Mouse (Mus musculus) megakaryocyte-erythroid progenitor cell, adult 5 weeks (primary cell): ENCODE data around the gene Olfr986. TPM values are rescaled to one million over a fixed set of nuclear protein-coding genes. Genes with fewer than 3 reads are reported as not detected.

Experiments
- polyA plus RNA-seq: library from polyadenylated mRNA; stranded (reverse); fragments of >175 nt; gene quantifications from 2 replicates; pipeline ENCODE4 v1.2.3, GENCODE M21; 2012

Gene Olfr986
- not detected in 2 replicates for polyA plus RNA-seq

DNA sequence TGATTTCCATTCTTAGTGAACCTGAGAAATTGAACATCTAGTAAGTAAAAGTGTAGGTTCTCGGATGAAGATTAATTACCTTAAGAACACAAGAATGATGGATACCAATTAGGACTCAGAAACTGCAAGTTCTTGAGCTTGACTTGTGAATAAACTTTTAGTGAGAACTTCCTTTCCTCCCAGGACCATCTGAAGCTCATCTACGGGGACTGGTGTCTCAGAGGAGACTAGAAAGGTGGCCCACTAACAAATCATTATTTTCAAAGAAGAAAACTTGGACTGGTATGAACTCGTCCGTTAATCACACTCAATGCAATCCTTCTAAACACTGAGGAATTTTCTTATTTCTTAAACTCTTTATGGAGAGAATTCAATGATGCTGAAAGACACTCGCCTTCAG is at the start of gene Olfr986:
TSS of gene Olfr986 (plus strand) at position 301 of the 400 bp plus-strand sequence.

GRCm38 (mm10) chr9:40192098-40193038 is 11.6 kb downstream of the Olfr986 start, which contains the start of gene Zfp202:
Gene Zfp202 (plus strand): TSS chr9:40192316.

Other genes starting within 250 kb of the Olfr986 start
- not detected in 2 replicates for gene Olfr974, start 243.4 kb upstream of the Olfr986 start, polyA plus RNA-seq
- not detected in 2 replicates for gene Olfr975, start 228.9 kb upstream of the Olfr986 start, polyA plus RNA-seq
- gene Olfr976, start 219.8 kb upstream of the Olfr986 start, polyA plus RNA-seq, result not detected in 2 replicates
- not detected in 2 replicates for gene Olfr978, start 188.8 kb upstream of the Olfr986 start, polyA plus RNA-seq
- not detected in 2 replicates for gene Olfr979, start 177.5 kb upstream of the Olfr986 start, polyA plus RNA-seq
- gene Olfr980, start 171.3 kb upstream of the Olfr986 start, polyA plus RNA-seq, result not detected in 2 replicates
- gene Olfr981, start 159.5 kb upstream of the Olfr986 start, polyA plus RNA-seq, result not detected in 2 replicates
- gene Olfr982, start 107.1 kb upstream of the Olfr986 start, polyA plus RNA-seq, result not detected in 2 replicates
- gene Olfr983, start 87.3 kb upstream of the Olfr986 start, polyA plus RNA-seq, result not detected in 2 replicates
- not detected in 2 replicates for gene Olfr984, start 66.7 kb upstream of the Olfr986 start, polyA plus RNA-seq
- not detected in 2 replicates for gene Olfr985, start 50.7 kb upstream of the Olfr986 start, polyA plus RNA-seq
- gene Tmem225, start 32.8 kb upstream of the Olfr986 start, polyA plus RNA-seq, result not detected in 2 replicates
- gene Zfp202, start 11.4 kb downstream of the Olfr986 start, polyA plus RNA-seq, result 0.73 and 1.2 TPM in 2 replicates
- 0.02 and 0.31 TPM in 2 replicates for gene Scn3b, start 88.3 kb downstream of the Olfr986 start, polyA plus RNA-seq